Mouse (Mus musculus) midbrain, embryonic 13.5 days (tissue): ENCODE results near the gene Sdc3. TPM values are rescaled to one million over a fixed set of nuclear protein-coding genes. Genes with fewer than 3 reads are reported as not detected.

Experiments used
- ATAC-seq: fragments of 200-750 bp; cut with Nextera tagmentation; 2 replicates; pipeline ENCODE4 v1.8.0; 2017; ENCODE audit warnings: mild to moderate bottlenecking, moderate TSS enrichment, moderate library complexity
- H3K27ac ChIP-seq: fragments of 300-500 bp; sonication (generic); 2 replicates; pipeline ENCODE4 v1.5.1; 2015; ENCODE audit warnings: inconsistent platforms, mild to moderate bottlenecking, moderate library complexity
- H3K27me3 ChIP-seq: fragments of 300-500 bp; sonication (generic); 2 replicates; pipeline ENCODE4 v1.6.1; 2015; ENCODE audit warnings: mild to moderate bottlenecking, inconsistent platforms
- H3K36me3 ChIP-seq: fragments of 300-500 bp; sonication (generic); 2 replicates; pipeline ENCODE4 v1.6.1; 2015; ENCODE audit warnings: mild to moderate bottlenecking, inconsistent platforms
- H3K4me1 ChIP-seq: fragments of 300-500 bp; sonication (generic); replicated peaks from 2 replicates; pipeline ENCODE4 v1.6.1; 2015; ENCODE audit warnings: inconsistent platforms
- H3K4me2 ChIP-seq: fragments of 300-500 bp; sonication (generic); replicated peaks from 2 replicates; pipeline ENCODE4 v1.6.1; 2015; ENCODE audit warnings: moderate library complexity, mild to moderate bottlenecking, inconsistent platforms
- H3K4me3 ChIP-seq: fragments of 300-500 bp; sonication (generic); replicated peaks from 2 replicates; pipeline ENCODE4 v1.5.1; 2015; ENCODE audit warnings: mild to moderate bottlenecking, inconsistent platforms
- H3K9ac ChIP-seq: fragments of 300-500 bp; sonication (generic); replicated peaks from 2 replicates; pipeline ENCODE4 v1.6.1; 2015; ENCODE audit warnings: mild to moderate bottlenecking, inconsistent platforms
- H3K9me3 ChIP-seq: fragments of 300-500 bp; sonication (generic); 2 replicates; pipeline ENCODE4 v1.6.1; 2016; ENCODE audit warnings: mild to moderate bottlenecking, inconsistent platforms
- WGBS: fragments of 180-500 bp; shearing (Covaris S2); methylation state at CpG from one replicate; pipeline ENCODE4 v1.1.7; 2015; 5-methylcytosine and 5-hydroxymethylcytosine counted together
- polyA plus RNA-seq: library from polyadenylated mRNA; unstranded; fragments of >200 nt; fragmentation: Nextera tagmentation; extraction: Ambion mirVana; gene quantifications from 2 replicates; pipeline ENCODE4 v1.2.1, GENCODE M21; 2015

Sdc3 gene
- polyA plus RNA-seq, 1 experiment from 2014 or later, result 72.9 TPM

GRCm38 (mm10) chr4:130797201-130798051 lies 5.1 kb downstream of the Sdc3 start:
- ATAC-seq, result no peak
- peak overlapping the region; percentile 19; the same call in 1 of the 2 replicates for H3K4me2 ChIP-seq
- 46% methylated on average over 15 of the region's 15 CpGs for WGBS
- no peaks in the 10 kb centered on the region for H3K36me3 ChIP-seq
- H3K9ac ChIP-seq, result peak overlapping the region; percentile 52; the same call in 1 of the 2 replicates
- no peak overlapping the region for H3K27ac ChIP-seq
- H3K27me3 ChIP-seq, result peaks cover 8% of the 10 kb centered on the region; the same call in 1 of the 2 replicates
- H3K4me1 ChIP-seq, result peaks cover 83% of the 10 kb centered on the region
- H3K9me3 ChIP-seq, result no peaks in the 10 kb centered on the region
- H3K4me3 ChIP-seq, result no peak overlapping the region

GRCm38 (mm10) chr4:130798416-130798815 lies 6.1 kb downstream of the Sdc3 start:
- H3K27me3 ChIP-seq, result peaks cover 4% of the 10 kb centered on the region; the same call in 1 of the 2 replicates
- no peak overlapping the region; the same call in 1 of the 2 replicates for H3K9ac ChIP-seq
- WGBS, result 59% methylated on average over 1 of the region's 1 CpGs
- no peak for ATAC-seq
- H3K36me3 ChIP-seq, result 0 out of 2 replicates have a peak, but pooled peaks cover 5% of the 10 kb centered on the region
- peaks cover 87% of the 10 kb centered on the region for H3K4me1 ChIP-seq
- no peak overlapping the region for H3K4me3 ChIP-seq
- H3K4me2 ChIP-seq, result no peak overlapping the region; the same call in 1 of the 2 replicates
- no peaks in the 10 kb centered on the region for H3K9me3 ChIP-seq
- peak overlapping the region; percentile 65; the same call in 1 of the 2 replicates for H3K27ac ChIP-seq

- Histone ChIP-seq H3K4me1 (peaks cover 89% of the 10 kb centered on the region), H3K27ac (0 out of 2 replicates have a peak overlapping the region, but pooled peaks have one; percentile 65), H3K4me2 (no peak overlapping the region), H3K9ac (no peak overlapping the region; the same call in 1 of the 2 replicates), H3K9me3 (no peaks in the 10 kb centered on the region), H3K36me3 (0 out of 2 replicates have a peak, but pooled peaks cover 5% of the 10 kb centered on the region), H3K27me3 (peaks cover 3% of the 10 kb centered on the region; the same call in 1 of the 2 replicates), H3K4me3 (no peak overlapping the region)
- WGBS, result 49% methylated on average over 4 of the region's 4 CpGs
- ATAC-seq, result no peak
These were observed 6.8 kb downstream of the Sdc3 start for GRCm38 (mm10) chr4:130799118-130799517.

- H3K4me2 ChIP-seq, result no peak overlapping the region
- H3K27ac ChIP-seq, result no peak overlapping the region
- H3K27me3 ChIP-seq, result peaks cover 3% of the 10 kb centered on the region; the same call in 1 of the 2 replicates
- peaks cover 89% of the 10 kb centered on the region for H3K4me1 ChIP-seq
- H3K9ac ChIP-seq, result no peak overlapping the region
- H3K4me3 ChIP-seq, result no peak overlapping the region
- 0 out of 2 replicates have a peak, but pooled peaks cover 5% of the 10 kb centered on the region for H3K36me3 ChIP-seq
- H3K9me3 ChIP-seq, result no peaks in the 10 kb centered on the region
- no peak for ATAC-seq
- WGBS, result 76% methylated on average over 5 of the region's 5 CpGs
These were observed 7.2 kb downstream of the Sdc3 start for GRCm38 (mm10) chr4:130799582-130799981.

- no peak for ATAC-seq
- no peak overlapping the region for H3K27ac ChIP-seq
- H3K9ac ChIP-seq, result no peak overlapping the region
- no peaks in the 10 kb centered on the region for H3K9me3 ChIP-seq
- H3K4me2 ChIP-seq, result no peak overlapping the region
- no peak overlapping the region for H3K4me3 ChIP-seq
- H3K36me3 ChIP-seq, result 0 out of 2 replicates have a peak, but pooled peaks cover 5% of the 10 kb centered on the region
- H3K27me3 ChIP-seq, result 0 out of 2 replicates have a peak, but pooled peaks cover 3% of the 10 kb centered on the region
- WGBS, result 96% methylated on average over 6 of the region's 6 CpGs
- H3K4me1 ChIP-seq, result peaks cover 89% of the 10 kb centered on the region
These were observed 7.8 kb downstream of the Sdc3 start for GRCm38 (mm10) chr4:130800147-130800546.

GRCm38 (mm10) chr4:130801198-130801597 lies 8.9 kb downstream of the Sdc3 start:
- Histone ChIP-seq H3K4me3 (no peak overlapping the region), H3K9me3 (no peaks in the 10 kb centered on the region), H3K36me3 (0 out of 2 replicates have a peak, but pooled peaks cover 5% of the 10 kb centered on the region), H3K27me3 (no peaks in the 10 kb centered on the region), H3K9ac (no peak overlapping the region), H3K4me2 (no peak overlapping the region), H3K4me1 (peaks cover 90% of the 10 kb centered on the region), H3K27ac (no peak overlapping the region)
- 89% methylated on average over 5 of the region's 5 CpGs for WGBS
- no peak for ATAC-seq

GRCm38 (mm10) chr4:130801624-130802329 lies 9.4 kb downstream of the Sdc3 start:
- 47% methylated on average over 10 of the region's 10 CpGs for WGBS
- Histone ChIP-seq H3K36me3 (0 out of 2 replicates have a peak, but pooled peaks cover 5% of the 10 kb centered on the region), H3K4me1 (peaks cover 88% of the 10 kb centered on the region), H3K27ac (peak overlapping the region; percentile 36), H3K9ac (no peak overlapping the region), H3K27me3 (no peaks in the 10 kb centered on the region), H3K9me3 (no peaks in the 10 kb centered on the region), H3K4me2 (no peak overlapping the region), H3K4me3 (no peak overlapping the region)
- 0 out of 2 replicates have a peak, but pooled peaks have one; percentile 12 for ATAC-seq

- H3K27ac ChIP-seq, result peak overlapping the region; percentile 30; the same call in 1 of the 2 replicates
- H3K4me1 ChIP-seq, result peaks cover 79% of the 10 kb centered on the region
- H3K36me3 ChIP-seq, result 0 out of 2 replicates have a peak, but pooled peaks cover 5% of the 10 kb centered on the region
- no peak overlapping the region for H3K9ac ChIP-seq
- H3K4me2 ChIP-seq, result no peak overlapping the region
- WGBS, result 49% methylated on average over 2 of the region's 2 CpGs
- no peak overlapping the region for H3K4me3 ChIP-seq
- H3K9me3 ChIP-seq, result no peaks in the 10 kb centered on the region
- no peaks in the 10 kb centered on the region for H3K27me3 ChIP-seq
- ATAC-seq, result no peak
These were observed 11.3 kb downstream of the Sdc3 start for GRCm38 (mm10) chr4:130803591-130803990.

GRCm38 (mm10) chr4:130804292-130804691 lies 12.0 kb downstream of the Sdc3 start:
- peaks cover 77% of the 10 kb centered on the region for H3K4me1 ChIP-seq

GRCm38 (mm10) chr4:130804771-130805361 lies 12.5 kb downstream of the Sdc3 start:
- Histone ChIP-seq H3K4me2 (0 out of 2 replicates have a peak overlapping the region, but pooled peaks have one; percentile 3), H3K4me3 (no peak overlapping the region), H3K27me3 (no peaks in the 10 kb centered on the region), H3K9ac (peak overlapping the region; percentile 39; the same call in 1 of the 2 replicates), H3K9me3 (no peaks in the 10 kb centered on the region), H3K36me3 (0 out of 2 replicates have a peak, but pooled peaks cover 5% of the 10 kb centered on the region), H3K27ac (peak overlapping the region; percentile 86), H3K4me1 (peaks cover 77% of the 10 kb centered on the region)
- peak; percentile 69 for ATAC-seq
- 35% methylated on average over 7 of the region's 7 CpGs for WGBS

More at GRCm38 (mm10) chr4:130804292-130804691, 12.0 kb downstream of the Sdc3 start:
- Histone ChIP-seq H3K4me3 (no peak overlapping the region), H3K27me3 (no peaks in the 10 kb centered on the region), H3K9ac (no peak overlapping the region), H3K4me2 (no peak overlapping the region), H3K36me3 (0 out of 2 replicates have a peak, but pooled peaks cover 5% of the 10 kb centered on the region), H3K27ac (peak overlapping the region; percentile 86), H3K9me3 (no peaks in the 10 kb centered on the region)
- 60% methylated on average over 2 of the region's 2 CpGs for WGBS
- ATAC-seq, result no peak

- Histone ChIP-seq H3K4me3 (no peak overlapping the region), H3K9ac (no peak overlapping the region)
These were observed 13.4 kb downstream of the Sdc3 start for GRCm38 (mm10) chr4:130805746-130806145.

More at GRCm38 (mm10) chr4:130805746-130806145, 13.4 kb downstream of the Sdc3 start:
- no peaks in the 10 kb centered on the region for H3K9me3 ChIP-seq
- H3K4me2 ChIP-seq, result no peak overlapping the region
- H3K36me3 ChIP-seq, result 0 out of 2 replicates have a peak, but pooled peaks cover 5% of the 10 kb centered on the region
- H3K27me3 ChIP-seq, result no peaks in the 10 kb centered on the region
- ATAC-seq, result no peak
- peak overlapping the region; percentile 86; the same call in 1 of the 2 replicates for H3K27ac ChIP-seq
- H3K4me1 ChIP-seq, result peaks cover 76% of the 10 kb centered on the region
- 78% methylated on average over 7 of the region's 7 CpGs for WGBS
